Mouse (Mus musculus): ENCODE data around the gene Prm3.
"Not testable (repeated sequence)": the region's sequence is repeated elsewhere in the genome, so short reads cannot be mapped to it uniquely, and the experiment has no call there.

DNA sequence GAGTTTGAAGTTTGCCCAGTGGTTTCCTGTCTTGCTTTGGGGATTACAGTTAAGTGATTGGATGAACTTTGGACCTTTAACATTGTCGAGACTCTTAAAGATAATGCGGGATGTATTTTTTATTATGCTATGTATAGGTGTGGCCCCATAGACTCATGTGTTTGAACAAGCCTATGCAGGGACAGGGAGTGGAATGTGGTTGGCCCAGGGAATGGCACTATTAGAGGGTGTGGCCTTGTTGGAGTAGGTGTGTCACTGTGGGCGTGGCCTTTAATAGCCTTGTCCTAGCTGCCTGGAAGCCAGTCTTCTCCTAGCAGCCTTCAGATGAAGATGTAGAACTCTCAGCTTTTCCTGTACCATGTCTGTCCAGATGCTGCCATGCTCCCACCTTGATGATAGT is 11.7 kb upstream of the Prm3 start:
- TF ChIP-seq CTCF (IDR thresholded peaks at IDR 0.05; ENCODE audit: borderline replicate concordance, insufficient read depth, low read length); POLR2A (IDR thresholded peaks at IDR 0.05; ENCODE audit: low read depth, low read length): not testable (repeated sequence)

All from embryonic fibroblast, embryonic 13.5 days (primary cell).